Mouse (Mus musculus) lung, postnatal 0 days (tissue): ENCODE measurements around the gene Nfyc. TPM values are rescaled to one million over a fixed set of nuclear protein-coding genes. Genes with fewer than 3 reads are reported as not detected.

Experiments used
- ATAC-seq: fragments of 200-750 bp; cut with Nextera tagmentation; 2 replicates; pipeline ENCODE4 v1.8.0; 2017; ENCODE audit warnings: moderate library complexity
- DNase-seq: peaks from one replicate; pipeline ENCODE4 v3.0.0-alpha.2; 2016; ENCODE audit warnings: low spot score
- H3K27ac ChIP-seq: fragments of 300-500 bp; sonication (generic); 2 replicates; pipeline ENCODE4 v1.5.1; 2014; ENCODE audit warnings: antibody characterized with exemption, mild to moderate bottlenecking, low read length, mixed read lengths
- H3K27me3 ChIP-seq: fragments of 300-500 bp; sonication (generic); replicated peaks from 2 replicates; pipeline ENCODE4 v1.6.1; 2014; ENCODE audit warnings: low read length, mixed read lengths; ENCODE audit not compliant: insufficient read depth
- H3K36me3 ChIP-seq: fragments of 300-500 bp; sonication (generic); 2 replicates; pipeline ENCODE4 v1.6.1; 2014; ENCODE audit warnings: low read length, mixed read lengths; ENCODE audit not compliant: insufficient read depth
- H3K4me1 ChIP-seq: fragments of 300-500 bp; sonication (generic); 2 replicates; pipeline ENCODE4 v1.6.1; 2014; ENCODE audit warnings: antibody characterized with exemption, low read depth, low read length, mixed read lengths; ENCODE audit not compliant: insufficient read depth
- H3K4me2 ChIP-seq: fragments of 300-500 bp; sonication (generic); replicated peaks from 2 replicates; pipeline ENCODE4 v1.6.1; 2014; ENCODE audit warnings: low read depth, mild to moderate bottlenecking, low read length, moderate library complexity, mixed read lengths
- H3K4me3 ChIP-seq: fragments of 300-500 bp; sonication (generic); 2 replicates; pipeline ENCODE4 v1.5.1; 2014; ENCODE audit warnings: low read depth, low read length
- H3K9ac ChIP-seq: fragments of 300-500 bp; sonication (generic); replicated peaks from 2 replicates; pipeline ENCODE4 v1.6.1; 2014; ENCODE audit warnings: low read depth, mild to moderate bottlenecking
- H3K9me3 ChIP-seq: fragments of 300-500 bp; sonication (generic); 2 replicates; pipeline ENCODE4 v1.6.1; 2016; ENCODE audit warnings: low read length, mixed read lengths
- CTCF ChIP-seq: IDR thresholded peaks from 2 replicates; pipeline ENCODE4 v1.5.1; 2016; ENCODE audit warnings: antibody characterized with exemption, mild to moderate bottlenecking
- EP300 ChIP-seq: IDR thresholded peaks from 2 replicates; pipeline ENCODE4 v1.6.1; 2016; ENCODE audit warnings: antibody characterized with exemption, mild to moderate bottlenecking, control low read depth
- WGBS: fragments of 180-500 bp; shearing (Covaris S2); extraction: QIAGEN DNeasy Blood & Tissue Kit; methylation state at CpG from one replicate; pipeline ENCODE4 v1.1.7; 2014; 5-methylcytosine and 5-hydroxymethylcytosine counted together
- polyA plus RNA-seq: library from polyadenylated mRNA; unstranded; fragments of >200 nt; fragmentation: Nextera tagmentation; extraction: Ambion mirVana; gene quantifications from 2 replicates; pipeline ENCODE4 v1.2.1, GENCODE M21; 2015

Gene Nfyc
- polyA plus RNA-seq, result 53.7 and 54.5 TPM in 2 replicates

DNA sequence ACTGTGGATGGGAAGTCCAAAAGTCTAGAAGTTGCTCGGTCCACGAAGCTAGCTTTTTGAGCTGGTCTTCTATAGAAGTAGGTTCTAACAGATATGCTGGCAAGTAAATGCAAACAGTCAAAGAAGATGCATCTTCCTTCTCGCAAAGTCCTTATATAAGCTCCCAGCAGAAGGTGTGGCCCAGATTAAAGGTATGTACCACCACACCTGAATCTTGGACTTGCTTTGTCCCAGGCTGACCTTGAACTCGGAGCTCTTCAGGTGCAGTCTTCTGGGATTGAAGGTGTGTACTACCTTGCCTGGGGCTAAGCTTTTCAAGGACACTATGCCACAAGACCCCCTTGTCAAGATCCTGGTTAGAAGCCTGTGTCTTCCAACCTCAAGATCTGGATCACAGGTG, at the start of gene Nfyc:
Gene Nfyc (minus strand): TSS at position 101 of the 400 bp plus-strand sequence.
- H3K9me3 ChIP-seq, result no peaks in the 10 kb centered on the region
- H3K4me3 ChIP-seq, result no peak within 1 kb of the TSS
- no peak within 1 kb of the TSS for H3K9ac ChIP-seq
- no peaks in the 10 kb centered on the region for H3K36me3 ChIP-seq
- ATAC-seq (no peak), DNase-seq (no peak)
- no peak for TF ChIP-seq EP300
- no peak for TF ChIP-seq CTCF
- WGBS, result 82% methylated on average over 4 of the region's 4 CpGs
- no peak within 1 kb of the TSS for H3K27ac ChIP-seq
- H3K27me3 ChIP-seq, result no peaks in the 10 kb centered on the region
- no peak within 1 kb of the TSS for H3K4me2 ChIP-seq
- H3K4me1 ChIP-seq, result no peaks in the 10 kb centered on the region

DNA sequence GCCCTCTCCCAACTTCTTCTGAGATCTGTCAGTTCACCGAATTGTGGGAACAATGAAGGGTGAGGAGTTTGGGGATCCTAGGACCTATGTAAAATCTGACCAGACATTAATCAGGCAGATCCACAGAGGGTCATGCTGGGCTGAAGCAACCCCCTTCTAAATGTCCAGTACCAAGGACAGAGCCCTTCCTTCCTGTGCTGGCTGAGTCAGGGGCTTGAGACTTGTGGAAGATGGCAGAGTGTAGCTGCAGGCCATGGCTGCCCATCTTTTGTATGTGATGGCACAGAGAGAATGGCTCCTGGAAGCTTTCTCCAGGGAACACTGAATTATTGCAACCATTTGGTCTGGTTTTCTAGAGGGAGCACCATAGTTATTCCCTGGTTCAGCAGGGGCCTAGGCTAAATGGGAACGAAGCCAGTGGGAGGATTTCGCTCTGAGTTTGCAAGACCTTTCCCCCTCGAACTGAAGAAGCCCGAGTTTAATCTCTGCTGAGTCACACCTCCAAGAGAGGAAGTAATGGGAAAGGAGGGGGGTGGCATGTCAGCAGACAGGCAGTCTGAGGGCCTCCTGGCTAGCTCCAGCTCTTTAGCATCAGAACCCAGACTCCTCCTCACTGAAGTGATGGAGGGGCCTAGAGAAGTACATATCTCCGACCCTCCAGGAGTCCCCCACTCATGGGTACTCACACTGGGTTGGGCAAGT, 49.5 kb upstream of the Nfyc start:
- Histone ChIP-seq H3K4me2 (no peak overlapping the region), H3K27me3 (no peaks in the 10 kb centered on the region), H3K4me1 (peaks cover 3% of the 10 kb centered on the region; the same call in 1 of the 2 replicates), H3K36me3 (no peaks in the 10 kb centered on the region), H3K9ac (no peak overlapping the region), H3K27ac (no peak overlapping the region), H3K9me3 (no peaks in the 10 kb centered on the region), H3K4me3 (no peak overlapping the region)
- 42% methylated on average over 6 of the region's 6 CpGs for WGBS
- no peak for DNase-seq
- ATAC-seq, result no peak
- TF ChIP-seq EP300 (no peak), CTCF (no peak)

DNA sequence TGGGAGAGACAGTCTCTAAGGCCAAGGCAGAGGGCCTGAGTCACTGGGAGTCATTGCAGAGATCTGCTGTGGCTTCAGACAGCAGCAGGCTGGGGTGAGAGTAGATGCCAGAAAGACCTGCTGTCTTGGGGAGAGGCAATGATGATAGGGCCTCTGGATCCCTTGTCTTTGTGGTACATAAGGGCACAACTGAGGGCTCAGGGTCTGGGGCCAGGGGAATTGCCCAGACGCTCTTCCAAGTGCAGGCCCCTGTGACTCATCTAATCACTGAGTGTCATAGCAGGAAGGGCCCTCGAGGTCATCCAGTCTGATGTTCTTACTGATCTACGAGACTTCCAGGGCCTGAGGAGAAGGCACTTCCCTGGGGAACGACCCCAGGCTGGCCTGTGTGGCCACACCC, 48.0 kb upstream of the Nfyc start:
- Histone ChIP-seq H3K4me1 (no peaks in the 10 kb centered on the region), H3K27me3 (no peaks in the 10 kb centered on the region), H3K36me3 (no peaks in the 10 kb centered on the region), H3K27ac (no peak overlapping the region), H3K4me3 (no peak overlapping the region), H3K4me2 (no peak overlapping the region), H3K9me3 (no peaks in the 10 kb centered on the region), H3K9ac (no peak overlapping the region)
- DNase-seq (no peak), ATAC-seq (no peak)
- TF ChIP-seq CTCF (no peak), EP300 (no peak)
- 25% methylated on average over 4 of the region's 4 CpGs for WGBS

DNA sequence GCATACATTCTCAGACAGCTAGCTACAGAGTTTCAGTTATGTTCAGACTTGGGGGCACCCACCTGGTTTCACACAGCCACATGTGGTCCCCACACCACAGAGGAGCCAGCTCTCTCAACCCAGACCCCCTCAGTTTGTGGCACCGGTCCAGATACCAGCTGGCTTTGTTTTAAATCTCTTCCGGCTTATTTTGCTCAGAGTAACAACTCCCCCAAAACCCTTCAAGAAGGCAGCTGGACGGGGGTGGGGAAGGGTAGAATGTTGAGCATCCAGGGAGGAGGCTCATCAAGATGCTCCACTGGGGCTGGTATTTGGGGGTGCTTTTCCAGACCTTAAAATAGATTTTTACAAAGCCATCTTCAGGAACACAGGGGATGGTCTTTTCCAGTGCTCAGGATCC, 47.4 kb upstream of the Nfyc start:
- 57% methylated on average over 3 of the region's 3 CpGs for WGBS
- no peak overlapping the region for H3K9ac ChIP-seq
- no peak for ATAC-seq
- TF ChIP-seq EP300, result no peak
- no peak for TF ChIP-seq CTCF
- H3K27ac ChIP-seq, result no peak overlapping the region
- H3K4me2 ChIP-seq, result no peak overlapping the region
- H3K36me3 ChIP-seq, result no peaks in the 10 kb centered on the region
- H3K4me1 ChIP-seq, result no peaks in the 10 kb centered on the region
- H3K4me3 ChIP-seq, result no peak overlapping the region
- DNase-seq, result no peak
- H3K27me3 ChIP-seq, result no peaks in the 10 kb centered on the region
- H3K9me3 ChIP-seq, result no peaks in the 10 kb centered on the region

DNA sequence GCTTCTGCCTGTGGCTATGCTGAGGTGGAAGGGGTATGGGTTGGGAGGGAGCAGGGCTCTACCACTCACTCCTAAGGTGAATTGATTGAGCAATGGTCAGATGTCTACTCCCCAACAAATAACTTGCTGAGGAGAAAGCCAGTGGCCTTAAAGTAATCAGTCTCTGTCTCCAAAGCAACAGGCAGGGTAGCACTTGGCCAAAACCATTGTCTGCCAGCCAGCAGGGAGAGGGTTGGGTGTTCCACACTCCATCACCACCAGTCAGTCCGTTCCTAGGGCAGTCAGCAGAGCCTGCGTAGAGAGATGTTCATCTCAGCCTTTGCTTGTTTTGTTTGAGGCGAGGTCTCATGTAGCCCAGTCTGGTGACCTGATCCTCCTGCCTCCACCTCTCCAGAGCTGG, 44.6 kb upstream of the Nfyc start:
- no peaks in the 10 kb centered on the region for H3K36me3 ChIP-seq
- no peak overlapping the region for H3K4me3 ChIP-seq
- DNase-seq, result no peak
- no peak overlapping the region for H3K4me2 ChIP-seq
- TF ChIP-seq EP300, result no peak
- H3K4me1 ChIP-seq, result no peaks in the 10 kb centered on the region
- H3K27ac ChIP-seq, result no peak overlapping the region
- H3K9ac ChIP-seq, result no peak overlapping the region
- ATAC-seq, result no peak
- WGBS, result 40% methylated on average over 3 of the region's 3 CpGs
- H3K9me3 ChIP-seq, result no peaks in the 10 kb centered on the region
- no peaks in the 10 kb centered on the region for H3K27me3 ChIP-seq

DNA sequence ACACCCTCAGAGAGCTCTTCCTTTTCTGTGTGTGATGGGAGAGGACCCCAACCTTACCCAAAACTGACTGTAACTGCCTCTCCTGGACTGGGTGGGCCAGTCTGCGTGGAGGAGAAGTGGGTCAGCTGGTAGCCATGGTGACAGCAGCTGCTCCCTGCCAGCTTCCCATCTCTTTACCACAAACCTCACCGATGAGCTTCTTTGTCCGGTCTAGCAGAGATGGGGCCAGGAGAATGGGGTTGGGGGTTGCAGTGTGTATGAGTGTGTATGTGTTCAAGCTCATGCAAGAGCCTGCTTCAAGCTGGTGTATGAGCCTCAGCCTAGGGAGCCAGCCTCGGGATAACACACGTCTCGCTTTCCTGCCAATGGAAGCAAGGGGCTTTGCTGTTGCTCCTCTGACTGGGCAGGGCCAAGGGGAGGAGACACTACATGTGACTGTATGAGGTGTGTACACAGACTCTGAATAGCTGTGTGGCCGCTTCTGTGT, 38.9 kb upstream of the Nfyc start:
- 52% methylated on average over 7 of the region's 7 CpGs for WGBS
- no peaks in the 10 kb centered on the region for H3K27me3 ChIP-seq
- no peak overlapping the region for H3K4me3 ChIP-seq
- no peaks in the 10 kb centered on the region for H3K4me1 ChIP-seq
- H3K36me3 ChIP-seq, result no peaks in the 10 kb centered on the region
- no peak overlapping the region for H3K4me2 ChIP-seq
- no peak overlapping the region for H3K27ac ChIP-seq
- ATAC-seq (no peak), DNase-seq (no peak)
- H3K9me3 ChIP-seq, result no peaks in the 10 kb centered on the region
- H3K9ac ChIP-seq, result no peak overlapping the region
- TF ChIP-seq CTCF (no peak), EP300 (no peak)

DNA sequence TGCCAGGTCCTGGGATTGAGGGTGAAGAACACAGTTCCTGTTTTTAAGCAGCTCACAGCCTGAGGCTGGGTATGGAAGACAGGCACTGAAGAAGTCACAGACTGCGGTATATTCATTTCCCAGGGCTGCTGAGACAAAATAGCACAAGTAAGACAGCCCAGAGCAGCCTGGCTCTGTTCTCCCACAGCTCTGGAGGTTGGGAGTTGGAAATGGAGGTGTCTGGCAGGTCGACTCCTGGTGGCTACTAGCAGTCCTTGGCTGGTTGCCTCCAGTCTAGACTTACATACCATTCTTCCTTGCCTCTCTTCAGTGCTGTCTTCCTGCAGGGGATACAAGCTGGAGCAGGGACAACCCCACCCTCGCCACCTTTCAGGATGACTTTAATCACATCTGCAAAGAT, 37.6 kb upstream of the Nfyc start:
- TF ChIP-seq CTCF (no peak), EP300 (no peak)
- Histone ChIP-seq H3K36me3 (no peaks in the 10 kb centered on the region), H3K27me3 (no peaks in the 10 kb centered on the region), H3K9ac (no peak overlapping the region), H3K4me3 (no peak overlapping the region), H3K27ac (no peak overlapping the region), H3K9me3 (no peaks in the 10 kb centered on the region), H3K4me1 (no peaks in the 10 kb centered on the region), H3K4me2 (no peak overlapping the region)
- WGBS, result 57% methylated on average over 3 of the region's 3 CpGs
- ATAC-seq (no peak), DNase-seq (no peak)
